Mouse (Mus musculus) thymus, adult 2 months (tissue): ENCODE data around the gene Samd4b.

Experiments
- CTCF ChIP-seq: fragments of 200-500 bp; IDR thresholded peaks from 2 replicates; pipeline ENCODE4 v1.5.1; 2012; ENCODE audit warnings: mild to moderate bottlenecking, control low read depth, low read length, moderate library complexity, borderline replicate concordance; ENCODE audit not compliant: control insufficient read depth, poor library complexity, insufficient read depth; ENCODE audit errors: extremely low read depth
- POLR2A ChIP-seq: fragments of 200-500 bp; IDR thresholded peaks from 2 replicates; pipeline ENCODE4 v1.6.1; 2012; ENCODE audit warnings: mild to moderate bottlenecking, low read length, control low read depth, moderate library complexity; ENCODE audit not compliant: control insufficient read depth, poor library complexity, insufficient read depth; ENCODE audit errors: extremely low read depth

DNA sequence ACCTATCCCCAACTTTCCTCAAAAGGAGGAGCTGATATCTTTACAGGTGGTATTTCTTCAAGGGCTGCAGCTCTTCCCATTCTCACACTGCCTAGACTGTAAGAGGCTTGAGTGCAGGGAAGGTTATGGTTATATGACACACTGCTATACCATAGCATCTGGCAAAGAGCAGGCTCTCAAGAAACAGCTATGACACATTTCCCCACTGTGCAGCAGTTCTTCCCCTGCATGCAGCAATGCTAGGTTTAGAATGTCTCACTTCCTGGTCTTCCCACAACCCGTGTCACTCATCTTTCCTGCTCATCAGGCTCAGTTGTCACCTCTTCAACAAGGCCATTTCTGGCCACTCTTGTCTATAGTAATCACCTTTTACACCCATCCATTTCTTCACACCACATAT is 167.4 kb downstream of the Samd4b start:
- TF ChIP-seq POLR2A (no peak), CTCF (no peak)
